Mouse (Mus musculus): ENCODE data around the gene Gm4871. TPM values are rescaled to one million over a fixed set of nuclear protein-coding genes. Genes with fewer than 3 reads are reported as not detected.

The Gm4871 gene
- total RNA-seq, 4 experiments from 2014 or later, result not detected

DNA sequence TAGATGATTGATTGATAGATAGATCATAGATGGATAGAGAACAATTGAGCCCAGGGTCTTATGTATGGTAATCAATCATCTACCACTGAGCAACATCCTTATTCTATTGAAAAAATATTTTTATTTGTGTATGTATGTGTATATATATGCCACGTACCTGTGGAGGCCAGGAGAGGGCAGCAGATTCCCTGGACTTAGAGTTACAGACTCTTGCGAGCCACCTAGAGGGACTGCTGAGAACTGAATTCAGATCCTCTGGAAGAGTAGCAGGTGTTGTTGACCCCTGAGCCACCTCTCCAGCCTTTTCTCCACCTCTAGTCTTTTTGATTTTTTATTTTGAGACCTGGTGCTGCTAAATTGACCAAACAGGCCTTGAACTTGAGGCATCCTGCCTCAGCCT, 34.1 kb downstream of the Gm4871 start:
- no peak for DNase-seq (ENCODE audit: low spot score)

DNA sequence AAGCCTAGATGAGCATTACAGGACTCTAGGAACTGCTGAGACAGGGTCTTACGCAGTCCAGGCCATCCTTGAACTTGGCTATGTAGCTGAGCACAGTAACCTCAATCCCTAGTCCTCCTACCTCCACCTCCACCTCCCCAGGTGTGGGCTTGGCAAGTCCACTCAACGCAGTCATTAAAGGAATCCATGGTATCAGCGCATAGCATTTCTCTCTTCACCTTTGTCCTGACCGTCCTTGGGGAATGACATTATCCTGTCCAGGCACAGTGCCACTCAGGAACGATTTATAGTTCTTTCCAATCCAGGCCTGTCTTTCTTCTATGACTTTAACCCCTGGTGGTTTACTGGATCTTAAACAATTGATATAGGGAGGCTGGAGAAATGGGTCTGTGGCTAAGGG, 42.1 kb downstream of the Gm4871 start:
- no peak for DNase-seq (ENCODE audit: low spot score)

DNA sequence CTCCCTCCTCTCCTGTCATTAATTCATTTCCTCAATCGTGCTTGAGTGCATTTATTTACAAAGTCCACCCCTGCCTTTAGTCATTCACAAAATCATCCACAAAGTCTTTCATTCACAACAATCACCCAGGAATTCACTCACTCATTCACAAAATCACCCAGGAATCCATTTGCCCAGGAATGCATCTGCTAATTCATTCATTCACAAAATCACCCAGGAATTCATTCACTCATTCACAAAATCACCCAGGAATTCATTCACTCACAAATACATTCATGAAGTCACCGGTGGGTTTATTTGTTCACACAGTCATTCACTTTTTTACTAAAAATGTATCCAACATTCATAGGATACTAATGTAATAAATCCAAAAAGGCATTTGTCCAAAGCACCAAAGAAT, 42.5 kb downstream of the Gm4871 start:
- DNase-seq (ENCODE audit: low spot score), result no peak

DNA sequence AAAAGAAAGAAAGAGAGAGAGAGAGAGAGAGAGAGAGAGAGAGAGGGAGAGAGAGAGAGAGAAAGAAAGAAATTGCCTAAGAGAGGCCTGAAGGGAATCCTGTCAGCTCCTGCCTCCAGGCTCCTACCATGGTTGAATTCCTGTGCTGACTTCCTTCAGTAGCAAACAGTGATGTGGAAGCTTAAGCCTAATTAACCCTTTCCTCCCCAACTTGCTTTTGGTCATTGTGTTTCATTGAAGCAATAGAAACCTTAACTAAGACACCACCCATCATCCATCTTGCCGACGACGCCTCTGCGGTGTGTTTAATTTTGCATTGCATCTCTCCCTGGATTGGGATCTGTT, 43.5 kb downstream of the Gm4871 start:
- no peak for DNase-seq (ENCODE audit: low spot score)

DNA sequence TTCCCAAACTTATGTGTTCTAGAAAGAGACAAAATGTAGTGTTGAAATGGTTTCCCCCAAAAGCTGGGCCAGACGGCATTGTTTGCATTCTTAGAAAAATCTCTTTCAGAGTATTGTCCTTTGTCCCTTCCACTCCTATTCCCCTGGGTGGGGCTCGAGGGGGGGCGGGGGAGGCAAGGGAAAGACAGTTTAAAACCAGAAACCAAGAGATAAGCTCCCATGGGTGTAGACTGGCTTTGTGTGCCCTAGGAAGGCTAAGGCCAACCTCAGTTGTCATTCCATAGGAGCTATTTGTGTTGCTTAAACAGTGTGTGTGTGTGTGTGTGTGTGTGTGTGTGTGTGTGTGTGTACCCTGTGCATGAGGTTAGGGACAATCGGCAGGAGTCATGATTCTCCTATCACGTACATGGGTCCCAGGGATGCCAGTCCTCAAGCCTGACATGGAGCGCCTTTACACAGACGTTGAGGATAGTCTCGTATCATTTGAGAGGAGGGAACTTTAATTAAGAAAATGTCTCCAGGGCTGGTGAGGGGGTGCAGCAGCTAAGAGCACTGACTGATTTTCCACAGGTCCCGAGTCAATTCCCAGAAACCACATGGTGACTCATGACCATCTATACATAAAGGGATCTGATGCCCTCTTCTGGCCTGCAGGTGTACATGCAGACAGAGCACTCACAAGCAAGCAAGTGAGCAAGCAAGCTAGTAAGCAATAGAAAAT, 44.1 kb downstream of the Gm4871 start:
- peak; percentile 52 for DNase-seq (ENCODE audit: low spot score)

DNA sequence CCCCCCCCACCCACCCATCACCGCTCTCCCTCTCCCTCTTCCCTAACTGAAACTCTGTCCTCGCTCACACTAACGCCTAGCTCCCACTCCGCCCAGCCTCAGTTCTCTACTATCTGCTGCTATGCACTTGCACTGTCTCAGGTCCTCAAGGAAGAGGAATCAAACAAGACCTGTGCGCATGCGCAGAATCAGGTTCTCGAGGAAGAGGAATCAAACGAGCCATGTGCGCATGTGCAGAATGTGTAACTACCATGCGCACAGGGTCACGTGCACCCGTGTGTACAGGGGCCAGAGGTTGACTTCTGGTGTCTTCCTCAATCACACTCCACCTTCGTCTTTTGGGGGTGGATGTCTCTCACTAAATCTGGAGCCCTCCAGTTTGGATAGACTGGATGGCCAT, 45.0 kb downstream of the Gm4871 start:
- DNase-seq (ENCODE audit: low spot score), result no peak

DNA sequence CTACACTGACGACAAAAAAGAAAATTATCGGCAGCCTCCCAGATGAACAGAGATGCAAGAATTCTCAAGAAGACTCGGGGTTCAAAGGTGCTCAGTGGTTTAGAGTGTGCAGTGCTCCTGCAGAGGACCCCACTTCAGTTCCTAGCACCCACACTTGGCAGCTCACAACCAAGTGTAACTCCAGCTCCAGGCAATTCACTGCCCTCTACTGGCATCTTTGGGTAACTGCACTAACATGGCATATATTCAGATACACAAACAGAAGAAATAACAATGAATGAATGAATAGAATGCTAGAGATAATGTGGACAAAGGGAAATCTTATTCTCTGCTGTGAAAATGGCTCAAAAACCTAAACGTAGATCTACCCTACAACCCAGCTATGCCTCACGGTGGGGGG, 47.7 kb downstream of the Gm4871 start:
- no peak for DNase-seq (ENCODE audit: low spot score)

DNA sequence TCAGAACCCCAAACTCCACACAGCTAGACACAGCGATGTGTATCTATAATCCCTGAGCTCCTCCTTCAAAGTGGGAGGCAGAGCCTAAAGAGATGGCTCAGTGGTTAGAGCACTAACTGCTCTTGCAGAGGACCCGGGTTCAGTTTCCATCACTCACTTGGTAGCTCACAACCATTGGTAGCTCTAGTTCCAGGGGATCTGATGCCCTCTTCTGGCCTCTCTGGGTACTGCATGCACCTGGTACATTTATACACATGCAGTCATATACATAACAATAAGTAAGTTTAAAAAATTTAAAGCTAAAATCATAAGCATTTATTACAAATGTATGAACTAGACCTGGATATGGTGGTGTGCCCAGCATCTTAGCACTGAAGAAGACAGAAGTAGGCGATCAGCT, 49.3 kb downstream of the Gm4871 start:
- DNase-seq (ENCODE audit: low spot score), result no peak

Other genes with a start within 250 kb of the Gm4871 start
- gene Smurf1, start 66.9 kb downstream of the Gm4871 start, total RNA-seq (2022), result 10 to 100 TPM; 29.5 to 34.9 (median 30.3) TPM
- gene 1700018F24Rik, start 10.2 kb upstream of the Gm4871 start, total RNA-seq (2022), result not detected
- 10 to 100 TPM; 59.9 to 67.2 (median 63.8) TPM for gene Arpc1a, start 51.1 kb upstream of the Gm4871 start, total RNA-seq (2022)
- not detected for gene Kpna7, start 51.3 kb upstream of the Gm4871 start, total RNA-seq (2022)
- gene Arpc1b, start 81.5 kb upstream of the Gm4871 start, total RNA-seq (2022), result 10 to 100 TPM; 46.0 to 70.3 (median 55.0) TPM
- gene Pdap1, start 107.5 kb upstream of the Gm4871 start, total RNA-seq (2022), result 10 to 100 TPM; 30.2 to 50.2 (median 42.8) TPM
- gene Bud31, start 107.6 kb upstream of the Gm4871 start, total RNA-seq (2022), result 10 to 100 TPM; 53.1 to 60.7 (median 57.3) TPM
- 10 to 100 TPM; 26.0 to 29.3 (median 26.9) TPM for gene Ptcd1, start 134.4 kb upstream of the Gm4871 start, total RNA-seq (2022)
- 10 to 100 TPM; 10.0 to 12.4 (median 12.0) TPM for gene Cpsf4, start 134.5 kb upstream of the Gm4871 start, total RNA-seq (2022)
- gene Atp5j2, start 159.3 kb upstream of the Gm4871 start, total RNA-seq (2022), result 1,000 to 10,000 TPM; 1,197 to 1,936 (median 1,535) TPM
- 1 to 10 TPM; 5.7 to 8.2 (median 6.5) TPM for gene Zkscan14, start 169.1 kb upstream of the Gm4871 start, total RNA-seq (2022)
- 10 to 100 TPM in 1 of 4 experiments, 1 to 10 TPM in 3; 8.2 to 10.1 (median 9.2) TPM for gene Zkscan5, start 171.8 kb upstream of the Gm4871 start, total RNA-seq (2022)
- 10 to 100 TPM; 29.1 to 31.3 (median 30.2) TPM for gene Zfp655, start 199.0 kb upstream of the Gm4871 start, total RNA-seq (2022)
- 10 to 100 TPM in 3 of 4 experiments, 1 to 10 TPM in 1; 8.4 to 11.9 (median 10.7) TPM for gene Zscan25, start 247.7 kb upstream of the Gm4871 start, total RNA-seq (2022)

Data from heart, adult 8-10 months (tissue).